Mouse (Mus musculus) hindbrain, embryonic 16.5 days (tissue): Measurements from ENCODE around the gene Mctp1. TPM values are rescaled to one million over a fixed set of nuclear protein-coding genes. Genes with fewer than 3 reads are reported as not detected.

Experiments
- ATAC-seq: fragments of 200-750 bp; cut with Nextera tagmentation; 2 replicates; pipeline ENCODE4 v1.8.0; 2017; ENCODE audit warnings: moderate TSS enrichment, moderate library complexity
- H3K27ac ChIP-seq: fragments of 300-500 bp; sonication (generic); 2 replicates; pipeline ENCODE4 v1.5.1; 2014; ENCODE audit warnings: low read depth, mild to moderate bottlenecking, control low read depth, low read length, moderate library complexity
- H3K27me3 ChIP-seq: fragments of 300-500 bp; sonication (generic); replicated peaks from 2 replicates; pipeline ENCODE4 v1.6.1; 2014; ENCODE audit warnings: low read length; ENCODE audit not compliant: control insufficient read depth, insufficient read depth
- H3K36me3 ChIP-seq: fragments of 300-500 bp; sonication (generic); 2 replicates; pipeline ENCODE4 v1.6.1; 2014; ENCODE audit warnings: mild to moderate bottlenecking, low read length, moderate library complexity, mixed read lengths; ENCODE audit not compliant: control insufficient read depth, insufficient read depth
- H3K4me1 ChIP-seq: fragments of 300-500 bp; sonication (generic); 2 replicates; pipeline ENCODE4 v1.6.1; 2014; ENCODE audit warnings: low read depth, low read length; ENCODE audit not compliant: control insufficient read depth, insufficient read depth
- H3K4me2 ChIP-seq: fragments of 300-500 bp; sonication (generic); 2 replicates; pipeline ENCODE4 v1.6.1; 2014; ENCODE audit warnings: mild to moderate bottlenecking, low read length, control low read depth, moderate library complexity
- H3K4me3 ChIP-seq: fragments of 300-500 bp; sonication (generic); 2 replicates; pipeline ENCODE4 v1.5.1; 2014; ENCODE audit warnings: mild to moderate bottlenecking, low read length, control low read depth, moderate library complexity
- H3K9ac ChIP-seq: fragments of 300-500 bp; sonication (generic); 2 replicates; pipeline ENCODE4 v1.6.1; 2014; ENCODE audit warnings: low read depth, mild to moderate bottlenecking, control low read depth, low read length, moderate library complexity
- H3K9me3 ChIP-seq: fragments of 300-500 bp; sonication (generic); 2 replicates; pipeline ENCODE4 v1.6.1; 2014; ENCODE audit warnings: mild to moderate bottlenecking, low read length, moderate library complexity; ENCODE audit not compliant: control insufficient read depth
- WGBS: fragments of 180-500 bp; shearing (Covaris S2); extraction: QIAGEN DNeasy Blood & Tissue Kit; methylation state at CpG from one replicate; pipeline ENCODE4 v1.1.7; 2014; 5-methylcytosine and 5-hydroxymethylcytosine counted together
- polyA plus RNA-seq: library from polyadenylated mRNA; unstranded; fragments of >200 nt; fragmentation: Nextera tagmentation; extraction: Ambion mirVana; gene quantifications from 2 replicates; pipeline ENCODE4 v1.2.1, GENCODE M21; 2015

The Mctp1 gene
- polyA plus RNA-seq, 1 experiment from 2014 or later = 4.1 TPM

GRCm38 (mm10) chr13:76810496-76810939 lies 426.2 kb downstream of the Mctp1 start:
- Histone ChIP-seq H3K36me3 (no peaks in the 10 kb centered on the region), H3K9ac (no peak overlapping the region), H3K4me2 (peak overlapping the region; percentile 42), H3K27ac (no peak overlapping the region), H3K9me3 (no peaks in the 10 kb centered on the region), H3K27me3 (no peaks in the 10 kb centered on the region), H3K4me3 (no peak overlapping the region), H3K4me1 (no peaks in the 10 kb centered on the region)
- 4% methylated on average over 7 of the region's 7 CpGs for WGBS
- peak; percentile 94 for ATAC-seq

- Histone ChIP-seq H3K36me3 (no peaks in the 10 kb centered on the region), H3K4me1 (no peaks in the 10 kb centered on the region), H3K9ac (no peak overlapping the region), H3K4me2 (no peak overlapping the region), H3K27me3 (no peaks in the 10 kb centered on the region), H3K4me3 (no peak overlapping the region), H3K9me3 (no peaks in the 10 kb centered on the region), H3K27ac (no peak overlapping the region)
- WGBS = 48% methylated on average over 3 of the region's 3 CpGs
- no peak for ATAC-seq
Observed at GRCm38 (mm10) chr13:76823083-76823482, 438.7 kb downstream of the Mctp1 start.

- ATAC-seq = 0 out of 2 replicates have a peak, but pooled peaks have one; percentile 30
- no peak overlapping the region for H3K27ac ChIP-seq
- 28% methylated on average over 10 of the region's 10 CpGs for WGBS
- no peak overlapping the region for H3K4me3 ChIP-seq
- H3K9ac ChIP-seq = no peak overlapping the region
- no peaks in the 10 kb centered on the region for H3K9me3 ChIP-seq
- H3K4me1 ChIP-seq = no peaks in the 10 kb centered on the region
- no peak overlapping the region for H3K4me2 ChIP-seq
- no peaks in the 10 kb centered on the region for H3K36me3 ChIP-seq
- H3K27me3 ChIP-seq = no peaks in the 10 kb centered on the region
Observed at GRCm38 (mm10) chr13:76824932-76825694, 440.8 kb downstream of the Mctp1 start.

- H3K4me3 ChIP-seq = no peak overlapping the region
- no peaks in the 10 kb centered on the region for H3K36me3 ChIP-seq
- WGBS = 68% methylated on average over 3 of the region's 3 CpGs
- no peak overlapping the region for H3K27ac ChIP-seq
- H3K9me3 ChIP-seq = no peaks in the 10 kb centered on the region
- H3K27me3 ChIP-seq = no peaks in the 10 kb centered on the region
- H3K4me1 ChIP-seq = no peaks in the 10 kb centered on the region
- no peak overlapping the region for H3K9ac ChIP-seq
- no peak overlapping the region for H3K4me2 ChIP-seq
- ATAC-seq = no peak
Observed at GRCm38 (mm10) chr13:76827738-76828137, 443.4 kb downstream of the Mctp1 start.

DNA sequence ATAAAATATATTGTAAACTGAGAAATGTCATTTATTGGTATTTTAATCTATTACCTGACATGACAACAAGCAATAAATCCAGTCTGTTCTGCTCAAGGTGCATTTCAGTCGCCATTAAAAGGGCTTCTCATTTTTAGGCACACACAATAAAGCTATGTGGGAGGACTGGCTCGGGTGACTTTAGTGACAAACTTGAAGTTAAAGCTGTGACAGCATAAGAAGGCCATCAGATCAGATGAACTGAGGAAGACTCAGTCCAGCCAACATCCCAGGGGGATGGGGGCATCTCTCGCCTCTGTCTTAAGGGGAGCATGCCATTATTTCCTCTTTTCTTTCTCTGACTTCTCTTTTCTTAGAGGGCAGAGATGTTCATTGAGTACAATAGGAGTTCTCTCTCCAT lies 453.7 kb downstream of the Mctp1 start:
- no peak overlapping the region for H3K4me3 ChIP-seq
- no peak overlapping the region for H3K4me2 ChIP-seq
- no peak overlapping the region for H3K27ac ChIP-seq
- H3K9me3 ChIP-seq = no peaks in the 10 kb centered on the region
- no peak overlapping the region for H3K9ac ChIP-seq
- 58% methylated on average over 3 of the region's 3 CpGs for WGBS
- no peak for ATAC-seq
- H3K4me1 ChIP-seq = no peaks in the 10 kb centered on the region
- no peaks in the 10 kb centered on the region for H3K27me3 ChIP-seq
- H3K36me3 ChIP-seq = no peaks in the 10 kb centered on the region

GRCm38 (mm10) chr13:76840712-76841111 lies 456.4 kb downstream of the Mctp1 start:
- Histone ChIP-seq H3K4me1 (no peaks in the 10 kb centered on the region), H3K27ac (no peak overlapping the region), H3K27me3 (no peaks in the 10 kb centered on the region), H3K4me2 (no peak overlapping the region), H3K4me3 (no peak overlapping the region), H3K9me3 (no peaks in the 10 kb centered on the region), H3K36me3 (no peaks in the 10 kb centered on the region), H3K9ac (no peak overlapping the region)
- WGBS = 82% methylated on average over 5 of the region's 5 CpGs
- ATAC-seq = no peak

DNA sequence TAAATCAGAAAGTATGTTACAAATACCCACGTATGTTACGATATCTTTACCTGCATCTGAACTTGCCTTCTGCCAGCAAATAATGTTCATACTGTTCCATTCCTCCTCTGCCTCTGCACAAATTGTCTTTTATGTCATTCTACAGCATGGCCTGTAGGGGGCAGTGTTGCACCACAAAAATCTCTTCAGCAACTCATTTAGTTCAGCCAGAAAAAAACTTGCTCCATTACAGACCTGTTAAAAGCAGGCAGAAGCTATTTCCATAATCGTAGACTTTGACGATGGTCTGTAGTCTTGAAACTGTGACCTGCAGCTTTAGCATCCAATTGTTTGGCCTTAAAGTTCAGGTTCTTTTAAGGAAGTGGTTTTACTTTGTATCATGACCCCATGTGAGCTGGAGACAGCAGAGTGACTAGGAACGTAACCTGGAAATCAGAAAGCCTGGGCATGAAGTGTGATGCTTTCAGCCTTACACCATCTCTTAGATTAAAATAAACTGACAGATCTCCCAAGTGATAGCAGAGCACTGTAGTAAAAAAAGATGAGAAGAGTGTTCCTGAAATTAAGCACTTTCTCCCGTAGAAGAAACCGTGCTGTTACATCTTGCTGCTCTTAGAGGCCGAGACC lies 460.4 kb downstream of the Mctp1 start:
- no peaks in the 10 kb centered on the region for H3K9me3 ChIP-seq
- no peaks in the 10 kb centered on the region for H3K4me1 ChIP-seq
- H3K36me3 ChIP-seq = no peaks in the 10 kb centered on the region
- no peak overlapping the region for H3K9ac ChIP-seq
- 47% methylated on average over 8 of the region's 8 CpGs for WGBS
- no peak overlapping the region for H3K4me2 ChIP-seq
- no peak overlapping the region for H3K27ac ChIP-seq
- peak; percentile 77 for ATAC-seq
- H3K4me3 ChIP-seq = no peak overlapping the region
- no peaks in the 10 kb centered on the region for H3K27me3 ChIP-seq

GRCm38 (mm10) chr13:76850412-76851054 lies 466.2 kb downstream of the Mctp1 start:
- no peak for ATAC-seq
- Histone ChIP-seq H3K9me3 (no peaks in the 10 kb centered on the region), H3K27me3 (no peaks in the 10 kb centered on the region), H3K36me3 (no peaks in the 10 kb centered on the region), H3K4me3 (no peak overlapping the region), H3K9ac (no peak overlapping the region), H3K27ac (no peak overlapping the region), H3K4me2 (no peak overlapping the region), H3K4me1 (no peaks in the 10 kb centered on the region)
- 32% methylated on average over 7 of the region's 7 CpGs for WGBS

DNA sequence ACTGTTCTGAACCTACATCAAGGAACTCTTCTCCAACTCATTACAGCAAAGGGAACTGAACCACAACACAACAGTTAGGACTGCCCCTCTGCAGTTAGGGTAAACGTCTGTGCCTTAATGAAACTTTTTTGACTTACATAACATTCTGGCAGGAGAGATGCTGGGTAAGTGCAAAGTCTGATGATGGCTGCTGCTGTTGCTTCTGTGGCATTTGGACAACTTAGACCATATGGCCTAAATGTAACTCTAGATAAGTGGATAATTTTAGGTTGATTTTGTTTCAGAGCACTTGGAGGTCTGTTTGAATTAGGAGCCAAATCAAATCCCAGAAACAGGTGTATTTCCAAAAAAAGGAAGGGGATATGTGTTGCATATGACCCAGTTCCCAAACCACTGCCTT lies 470.0 kb downstream of the Mctp1 start:
- H3K27me3 ChIP-seq = no peaks in the 10 kb centered on the region
- WGBS = 58% methylated on average over 1 of the region's 1 CpGs
- no peaks in the 10 kb centered on the region for H3K36me3 ChIP-seq
- no peak overlapping the region for H3K4me2 ChIP-seq
- no peaks in the 10 kb centered on the region for H3K9me3 ChIP-seq
- no peak for ATAC-seq
- no peaks in the 10 kb centered on the region for H3K4me1 ChIP-seq
- H3K9ac ChIP-seq = no peak overlapping the region
- H3K27ac ChIP-seq = no peak overlapping the region
- no peak overlapping the region for H3K4me3 ChIP-seq
